Mouse (Mus musculus) liver, postnatal 0 days (tissue): Measurements from ENCODE around the gene Exosc3.

Experiments used
- CTCF ChIP-seq: sonication (generic); IDR thresholded peaks from 2 replicates; pipeline ENCODE4 v1.5.1; 2016; ENCODE audit warnings: antibody characterized with exemption, low read depth
- EP300 ChIP-seq: IDR thresholded peaks from 2 replicates; pipeline ENCODE4 v1.6.1; 2016; ENCODE audit warnings: antibody characterized with exemption, low read depth, mild to moderate bottlenecking

GRCm38 (mm10) chr4:45308046-45308445 is 34.5 kb downstream of the Exosc3 start:
- TF ChIP-seq CTCF = peak; percentile 69
- no peak for TF ChIP-seq EP300
